Mouse (Mus musculus) liver, embryonic 14.5 days (tissue): ENCODE results near the gene C1rl. TPM values are rescaled to one million over a fixed set of nuclear protein-coding genes. Genes with fewer than 3 reads are reported as not detected.
"Not testable (repeated sequence)": the region's sequence is repeated elsewhere in the genome, so short reads cannot be mapped to it uniquely, and the experiment has no call there.

Experiments
- ATAC-seq: fragments of 200-750 bp; cut with Nextera tagmentation; 2 replicates; pipeline ENCODE4 v1.8.0; 2017; ENCODE audit warnings: moderate number of reproducible peaks, mild to moderate bottlenecking, moderate library complexity; ENCODE audit not compliant: insufficient read depth
- DNase-seq, 3 experiments: peaks; one replicate each; pipeline ENCODE4 v3.0.0-alpha.2; 2012 to 2013; ENCODE audit warnings: low read depth in 3 of 3, low spot score in 3 of 3
- H3K27ac ChIP-seq: fragments of 300-500 bp; sonication (generic); 2 replicates; pipeline ENCODE4 v1.5.1; 2014; ENCODE audit warnings: moderate library complexity, mild to moderate bottlenecking, control low read depth, inconsistent platforms
- H3K27me3 ChIP-seq: fragments of 300-500 bp; sonication (generic); 2 replicates; pipeline ENCODE4 v1.6.1; 2014; ENCODE audit warnings: mild to moderate bottlenecking, low read length, moderate library complexity; ENCODE audit not compliant: control insufficient read depth, insufficient read depth
- H3K36me3 ChIP-seq: fragments of 300-500 bp; sonication (generic); replicated peaks from 2 replicates; pipeline ENCODE4 v1.6.1; 2014; ENCODE audit warnings: low read depth; ENCODE audit not compliant: control insufficient read depth, insufficient read depth
- H3K4me1 ChIP-seq, 2 experiments: fragments of 200-500 bp in 1 of 2; fragments of 300-500 bp in 1 of 2; sonication (generic) in 1 of 2; replicated peaks; 2 replicates each; pipeline ENCODE4 v1.6.1; 2012 to 2014; ENCODE audit warnings: antibody characterized with exemption in 1 of 2, inconsistent platforms in 1 of 2, low read length in 1 of 2; ENCODE audit not compliant: control insufficient read depth in 2 of 2, insufficient read depth in 2 of 2
- H3K4me2 ChIP-seq: fragments of 300-500 bp; sonication (generic); 2 replicates; pipeline ENCODE4 v1.6.1; 2014; ENCODE audit warnings: low read depth, mild to moderate bottlenecking, control low read depth, moderate library complexity
- H3K4me3 ChIP-seq, 2 experiments: fragments of 200-500 bp in 1 of 2; fragments of 300-500 bp in 1 of 2; sonication (generic) in 1 of 2; 2 replicates each; pipeline ENCODE4 v1.5.1; 2012 to 2014; ENCODE audit warnings: low read depth in 2 of 2, low read length in 2 of 2, mild to moderate bottlenecking in 2 of 2, control low read depth in 1 of 2, inconsistent platforms in 1 of 2, moderate library complexity in 1 of 2; ENCODE audit not compliant: insufficient read depth in 1 of 2
- H3K9ac ChIP-seq: fragments of 300-500 bp; sonication (generic); replicated peaks from 2 replicates; pipeline ENCODE4 v1.6.1; 2014; ENCODE audit warnings: mild to moderate bottlenecking, control low read depth, moderate library complexity
- H3K9me3 ChIP-seq: fragments of 300-500 bp; sonication (generic); 2 replicates; pipeline ENCODE4 v1.6.1; 2016; ENCODE audit warnings: low read length, mixed read lengths; ENCODE audit not compliant: control insufficient read depth
- CTCF ChIP-seq: IDR thresholded peaks from 2 replicates; pipeline ENCODE4 v1.5.1; 2016; ENCODE audit warnings: antibody characterized with exemption, low read depth, control low read depth
- EP300 ChIP-seq: IDR thresholded peaks from 2 replicates; pipeline ENCODE4 v1.6.1; 2016; ENCODE audit warnings: antibody characterized with exemption, low read depth
- WGBS: fragments of 180-500 bp; shearing (Covaris S2); extraction: QIAGEN DNeasy Blood & Tissue Kit; methylation state at CpG from one replicate; pipeline ENCODE4 v1.1.7; 2014; ENCODE audit not compliant: insufficient replicate concordance; 5-methylcytosine and 5-hydroxymethylcytosine counted together
- polyA plus RNA-seq, 2 experiments: library from polyadenylated mRNA; depleted of rRNA in 1 of 2; stranded (reverse) in 1 of 2; unstranded in 1 of 2; fragments of >200 nt; fragmentation: Nextera tagmentation in 1 of 2; extraction: Ambion mirVana in 1 of 2; gene quantifications; 2 replicates each; pipeline versions ENCODE4 v1.2.1 to v1.2.3; 2012 to 2014

C1rl gene
- polyA plus RNA-seq, 2 experiments: 3.9 to 7.6 TPM

- peaks cover 0 to 2% of the 10 kb centered on the region in 2 experiments; a peak in 1 of 4 replicates for H3K4me1 ChIP-seq
- no peak overlapping the region for H3K4me2 ChIP-seq
- H3K4me3 ChIP-seq: no peak overlapping the region
- H3K27me3 ChIP-seq: no peaks in the 10 kb centered on the region
- no peaks in the 10 kb centered on the region for H3K9me3 ChIP-seq
- no peak for TF ChIP-seq CTCF
- TF ChIP-seq EP300: no peak
- ATAC-seq (peak; percentile 31; the same call in 1 of the 2 replicates), DNase-seq (no peak)
- WGBS: 30% methylated on average over 3 of the region's 3 CpGs
- H3K9ac ChIP-seq: no peak overlapping the region
- H3K36me3 ChIP-seq: no peaks in the 10 kb centered on the region
- no peak overlapping the region for H3K27ac ChIP-seq
Measured at GRCm38 (mm10) chr6:124527881-124528280, 35.0 kb downstream of the C1rl start.

- Histone ChIP-seq H3K36me3 (no peaks in the 10 kb centered on the region), H3K27ac (no peak overlapping the region), H3K4me3 (no peak overlapping the region), H3K9me3 (no peaks in the 10 kb centered on the region), H3K4me1 (peaks cover 0 to 2% of the 10 kb centered on the region in 2 experiments; a peak in 1 of 4 replicates), H3K27me3 (no peaks in the 10 kb centered on the region), H3K4me2 (no peak overlapping the region), H3K9ac (no peak overlapping the region)
- DNase-seq: no peak
- WGBS: 68% methylated on average over 8 of the region's 8 CpGs
- TF ChIP-seq EP300 (no peak), CTCF (no peak)
- no peak for ATAC-seq
Measured at GRCm38 (mm10) chr6:124531077-124531476, 38.2 kb downstream of the C1rl start.

- H3K36me3 ChIP-seq, H3K27ac ChIP-seq, H3K4me3 ChIP-seq, H3K9me3 ChIP-seq, H3K4me1 ChIP-seq, DNase-seq, H3K9ac ChIP-seq, ATAC-seq, H3K27me3 ChIP-seq, H3K4me2 ChIP-seq: not testable (repeated sequence)
- 42% methylated on average over 8 of the region's 8 CpGs for whole genome bisulfite sequencing
Measured at GRCm38 (mm10) chr6:124536125-124536829, 43.4 kb downstream of the C1rl start.

DNA sequence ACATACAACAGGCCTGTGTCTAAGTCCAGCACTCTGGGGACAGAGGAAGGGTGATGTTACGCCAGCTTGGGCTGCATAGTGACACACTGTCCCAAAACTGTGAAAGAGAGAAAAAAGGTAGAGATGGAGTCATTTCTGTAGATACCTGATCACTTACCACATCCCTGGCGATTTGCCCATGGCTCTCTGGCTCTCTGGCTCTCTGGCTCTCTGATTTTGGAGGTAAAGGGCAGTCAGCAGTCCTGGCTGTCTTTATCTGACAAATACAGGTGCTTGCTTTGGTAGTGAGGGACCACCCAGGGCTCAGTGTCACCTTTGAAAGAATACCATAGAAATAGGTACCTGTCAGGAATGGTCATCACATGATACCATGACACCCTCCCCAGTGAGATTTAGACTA, 48.3 kb downstream of the C1rl start:
- not testable (repeated sequence) for H3K4me2 ChIP-seq, ATAC-seq, H3K9ac ChIP-seq, H3K36me3 ChIP-seq, H3K27ac ChIP-seq, H3K9me3 ChIP-seq, H3K4me3 ChIP-seq, H3K27me3 ChIP-seq, H3K4me1 ChIP-seq, DNase-seq
- WGBS: 53% methylated on average over 2 of the region's 2 CpGs

DNA sequence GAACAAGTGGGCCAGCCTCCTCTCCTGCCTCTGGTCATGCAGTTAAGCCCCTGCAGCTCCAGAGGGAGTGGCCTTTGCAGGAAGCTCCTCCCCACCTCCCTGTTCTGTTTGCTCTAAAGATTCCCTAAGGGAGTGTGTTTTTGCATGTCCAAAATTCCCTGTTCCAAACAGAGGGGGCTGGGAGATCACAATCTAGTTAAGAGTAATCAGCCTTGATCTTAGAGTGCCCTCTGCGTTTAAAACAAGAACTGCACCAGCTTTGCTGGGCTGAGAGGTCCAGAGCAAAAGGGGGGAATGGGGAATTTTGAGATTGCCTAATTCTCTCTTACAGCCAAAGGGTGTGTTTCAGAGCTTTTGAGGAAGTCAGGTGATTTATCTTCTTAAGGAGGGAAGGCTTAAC, 49.4 kb downstream of the C1rl start, which contains the start of gene C1s1:
Gene C1s1 (minus strand): TSS at position 76 of the 400 bp plus-strand sequence.
- H3K9me3 ChIP-seq, H3K9ac ChIP-seq, H3K27me3 ChIP-seq, H3K4me3 ChIP-seq, H3K4me1 ChIP-seq, H3K36me3 ChIP-seq, H3K27ac ChIP-seq: not testable (repeated sequence)
- peak in 1 of 3 experiments; percentile 11 for DNase-seq
- 0% methylated on average over 1 of the region's 1 CpGs for WGBS
- ATAC-seq: peak; percentile 63
- TF ChIP-seq CTCF: peak; percentile 41
- peak within 1 kb of the TSS; percentile 20 for H3K4me2 ChIP-seq
